Mouse (Mus musculus) brain, embryonic 14.5 days (tissue): Measurements from ENCODE around the gene Fam189b.

Source experiments
- CTCF ChIP-seq: fragments of 200-500 bp; IDR thresholded peaks from 2 replicates; pipeline ENCODE4 v1.5.1; 2012; ENCODE audit warnings: inconsistent platforms, mild to moderate bottlenecking, moderate library complexity, borderline replicate concordance; ENCODE audit not compliant: insufficient read depth, insufficient read length; ENCODE audit errors: extremely low read depth
- POLR2A ChIP-seq: fragments of 200-500 bp; IDR thresholded peaks from 2 replicates; pipeline ENCODE4 v1.6.1; 2012; ENCODE audit warnings: mild to moderate bottlenecking, inconsistent platforms, borderline replicate concordance; ENCODE audit not compliant: poor library complexity, insufficient read depth, insufficient read length, severe bottlenecking; ENCODE audit errors: extremely low read depth

DNA sequence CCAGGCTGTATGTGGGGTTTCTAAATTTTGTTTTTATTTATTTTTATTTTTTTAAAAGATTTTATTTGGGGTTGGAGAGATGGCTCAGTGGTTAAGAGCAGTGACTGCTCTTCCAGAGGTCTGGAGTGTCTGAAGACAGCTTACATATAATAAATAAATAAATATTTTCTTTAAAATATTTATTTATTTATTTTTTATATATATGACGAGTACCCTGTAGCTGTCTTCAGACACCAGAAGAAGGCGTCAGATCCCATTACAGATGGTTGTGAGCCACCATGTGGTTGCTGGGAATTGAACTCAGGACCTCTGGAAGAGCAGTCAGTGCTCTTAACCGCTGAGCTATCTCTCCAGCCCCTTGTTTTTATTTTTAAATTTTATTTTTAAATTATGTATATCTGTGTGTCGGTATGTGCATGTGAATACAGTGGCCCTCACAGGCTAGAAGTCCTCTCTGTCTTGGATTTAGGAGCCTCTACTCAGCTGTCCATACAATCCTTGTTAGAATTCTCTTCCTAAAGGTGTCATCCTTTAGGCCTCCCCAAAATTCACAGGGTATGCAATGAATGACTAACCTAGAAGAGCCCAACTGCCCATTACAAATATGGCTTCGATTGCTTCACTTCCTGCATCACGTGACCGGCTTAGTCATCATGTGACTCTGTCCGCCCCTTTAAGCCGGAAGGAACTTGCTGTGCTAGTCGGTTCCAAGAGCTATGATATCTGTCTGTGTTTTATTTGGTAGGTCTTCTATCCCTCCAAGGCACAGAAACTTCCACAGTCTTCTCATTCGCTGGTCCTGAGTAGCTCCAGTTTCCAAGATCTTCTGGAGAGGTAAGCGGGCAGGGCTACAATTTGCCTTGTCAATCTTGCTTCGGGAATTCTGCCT lies 19.6 kb downstream of the Fam189b start, which contains the start of gene Gba:
- TF ChIP-seq CTCF (no peak), POLR2A (no peak)
